Mouse (Mus musculus) heart, adult 2 months (tissue): Measurements from ENCODE around the gene Flnb.

Experiments used
- CTCF ChIP-seq: fragments of 200-600 bp; IDR thresholded peaks from 2 replicates; pipeline ENCODE4 v1.8.1; 2022; ENCODE audit warnings: antibody characterized with exemption, mild to moderate bottlenecking, moderate library complexity
- EP300 ChIP-seq: fragments of 200-500 bp; IDR thresholded peaks from 2 replicates; pipeline ENCODE4 v1.6.1; 2011; ENCODE audit warnings: low read depth, low read length, control low read depth; ENCODE audit not compliant: insufficient read depth

GRCm38 (mm10) chr14:7977471-7977870, 159.7 kb downstream of the Flnb start:
- TF ChIP-seq EP300 (no peak), CTCF (no peak)
